ENCODE assay signal across 8 mouse cellular contexts in the genomic region with DNA sequence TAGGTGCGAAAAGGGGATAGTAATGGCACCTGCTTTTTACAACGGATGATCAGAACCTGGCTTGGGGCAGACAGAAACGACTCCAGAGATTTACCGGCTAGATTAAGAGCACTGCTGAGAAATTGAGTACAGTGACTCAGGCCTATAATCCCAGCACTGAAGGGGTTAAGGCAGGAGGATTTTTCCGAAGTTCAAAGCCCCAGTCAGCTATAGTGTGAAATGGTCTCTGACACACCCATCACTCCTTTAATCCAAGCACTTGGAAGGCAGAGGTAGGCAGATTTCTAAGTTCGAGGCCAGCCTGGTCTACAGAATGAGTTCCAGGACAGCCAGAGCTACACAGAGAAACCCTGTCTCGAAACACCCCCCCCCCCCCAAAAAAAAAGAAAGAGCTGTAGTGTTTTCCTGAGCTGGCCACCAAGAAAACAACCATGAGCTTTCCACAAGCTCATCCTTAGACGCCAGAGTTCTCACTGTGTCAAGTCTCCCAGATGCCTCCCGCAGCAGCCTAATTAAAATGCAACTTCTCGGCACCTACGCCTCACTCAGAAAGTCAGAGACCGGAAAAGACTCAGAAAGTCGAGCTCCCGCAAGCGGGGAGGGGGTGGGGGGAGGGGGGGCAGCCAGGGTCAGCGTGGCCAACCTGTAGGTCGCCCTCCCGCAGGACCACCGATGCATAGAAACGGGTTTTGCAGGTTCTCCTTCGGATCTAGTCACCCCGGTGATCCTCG. TPM values are rescaled to one million over a fixed set of nuclear protein-coding genes. Genes with fewer than 3 reads are reported as not detected.
A peak's percentile ranks its signal among the peaks of the same experiment; 100 is the strongest.
DNase-seq lines count a peak whose midpoint lies in the region; ATAC-seq and TF ChIP-seq lines count a peak whose summit lies in the region.

No protein-coding gene starts in this region.

- no peak for TF ChIP-seq RAD21 in MEL (IDR thresholded peaks at IDR 0.05; ENCODE audit: low read depth, low read length)

- no peak for TF ChIP-seq POLR2A in MEL (IDR thresholded peaks at IDR 0.05; ENCODE audit: control insufficient read depth in 1 of 2, insufficient read depth in 1 of 2, low read depth in 1 of 2, low read length in 2 of 2, poor library complexity in 1 of 2)

- no peak for TF ChIP-seq CTCF in MEL (IDR thresholded peaks at IDR 0.05 in 2 of 3, conservative IDR thresholded peaks at IDR 0.05 in 1 of 3; ENCODE audit: control insufficient read depth in 1 of 3, insufficient read depth in 1 of 3, low read depth in 2 of 3, low read length in 3 of 3, poor library complexity in 1 of 3, severe bottlenecking in 1 of 3)
- TF ChIP-seq CTCF in liver, embryonic 14.5 days (IDR thresholded peaks at IDR 0.05; ENCODE audit: low read depth), result no peak

- TF ChIP-seq EP300 in MEL (IDR thresholded peaks at IDR 0.05; ENCODE audit: low read depth in 1 of 2, low read length in 2 of 2), result no peak
- no peak for TF ChIP-seq EP300 in liver, embryonic 14.5 days (IDR thresholded peaks at IDR 0.05; ENCODE audit: low read depth)

- 17% methylated on average over 23 of the region's 23 CpGs for WGBS in heart, embryonic 16.5 days
- WGBS in forebrain, embryonic 12.5 days, result 19% methylated on average over 23 of the region's 23 CpGs
- 11% methylated on average over 23 of the region's 23 CpGs for WGBS in liver, embryonic 14.5 days (ENCODE audit: insufficient replicate concordance)

- H3K4me2 ChIP-seq in heart, embryonic 16.5 days (ENCODE audit: low read depth, low read length), result peak overlapping the region; percentile 84
- H3K4me2 ChIP-seq in forebrain, embryonic 12.5 days, result peak overlapping the region; percentile 91
- peak overlapping the region; percentile 75 for H3K4me2 ChIP-seq in liver, embryonic 14.5 days (ENCODE audit: low read depth)

- H3K79me2 ChIP-seq in MEL (ENCODE audit: control insufficient read depth, insufficient read depth, low read length, poor library complexity), result peaks cover 8% of the 10 kb centered on the region

- peak; percentile 14; the same call in 1 of the 2 replicates for ATAC-seq in heart, embryonic 16.5 days (replicated peaks; ENCODE audit: extremely low read depth, insufficient read depth, low FRiP score)
- peak; percentile 15; the same call in 1 of the 2 replicates for ATAC-seq in forebrain, embryonic 12.5 days (ENCODE audit: low FRiP score)
- peak; percentile 24; the same call in 1 of the 2 replicates for ATAC-seq in liver, embryonic 14.5 days (ENCODE audit: insufficient read depth)

- H3K9ac ChIP-seq in heart, embryonic 16.5 days (ENCODE audit: low read length), result peak overlapping the region; percentile 89
- H3K9ac ChIP-seq in MEL (ENCODE audit: control insufficient read depth, low read depth, low read length, poor library complexity, severe bottlenecking), result peak overlapping the region; percentile 92
- peak overlapping the region; percentile 62 for H3K9ac ChIP-seq in forebrain, embryonic 12.5 days
- H3K9ac ChIP-seq in liver, embryonic 14.5 days (replicated peaks), result peak overlapping the region; percentile 62

- peaks cover 4% of the 10 kb centered on the region; the same call in 1 of the 2 replicates for H3K4me1 ChIP-seq in heart, embryonic 16.5 days (ENCODE audit: control insufficient read depth, insufficient read depth, low read length)
- peaks cover 12 to 35% of the 10 kb centered on the region in 2 experiments for H3K4me1 ChIP-seq in MEL (ENCODE audit: control insufficient read depth in 1 of 2, insufficient read depth in 2 of 2, low read length in 2 of 2)
- peaks cover 9% of the 10 kb centered on the region for H3K4me1 ChIP-seq in forebrain, embryonic 12.5 days
- H3K4me1 ChIP-seq in liver, embryonic 14.5 days (replicated peaks; ENCODE audit: control insufficient read depth in 2 of 2, insufficient read depth in 2 of 2, low read length in 1 of 2), result peaks cover 0 to 15% of the 10 kb centered on the region in 2 experiments; a peak in 3 of 4 replicates

- peaks cover 7% of the 10 kb centered on the region for H3K36me3 ChIP-seq in heart, embryonic 16.5 days (ENCODE audit: control insufficient read depth, insufficient read depth)
- H3K36me3 ChIP-seq in MEL (ENCODE audit: control insufficient read depth in 1 of 2, insufficient read depth in 2 of 2, low read length in 2 of 2), result peaks cover 0 to 25% of the 10 kb centered on the region in 2 experiments; a peak in 2 of 4 replicates
- H3K36me3 ChIP-seq in forebrain, embryonic 12.5 days (replicated peaks), result no peaks in the 10 kb centered on the region
- H3K36me3 ChIP-seq in liver, embryonic 14.5 days (replicated peaks; ENCODE audit: control insufficient read depth, insufficient read depth, low read depth), result no peaks in the 10 kb centered on the region
- peaks cover 7% of the 10 kb centered on the region for H3K36me3 ChIP-seq in splenic B cell, adult 2 months (ENCODE audit: control insufficient read depth, insufficient read depth, low read length, poor library complexity, severe bottlenecking)

- H3K27ac ChIP-seq in heart, embryonic 16.5 days (ENCODE audit: low read length), result peak overlapping the region; percentile 79
- peak overlapping the region; percentile 79 for H3K27ac ChIP-seq in MEL (ENCODE audit: control insufficient read depth, low read depth, low read length)
- H3K27ac ChIP-seq in forebrain, embryonic 12.5 days, result no peak overlapping the region
- H3K27ac ChIP-seq in liver, embryonic 14.5 days, result peak overlapping the region; percentile 50; the same call in 1 of the 2 replicates

- H3K27me3 ChIP-seq in heart, embryonic 16.5 days (ENCODE audit: control insufficient read depth, insufficient read depth, low read length), result no peaks in the 10 kb centered on the region
- no peaks in the 10 kb centered on the region for H3K27me3 ChIP-seq in MEL (ENCODE audit: control insufficient read depth in 1 of 2, insufficient read depth in 2 of 2, low read length in 2 of 2)
- H3K27me3 ChIP-seq in forebrain, embryonic 12.5 days, result no peaks in the 10 kb centered on the region
- H3K27me3 ChIP-seq in liver, embryonic 14.5 days (ENCODE audit: control insufficient read depth, insufficient read depth, low read length), result no peaks in the 10 kb centered on the region
- H3K27me3 ChIP-seq in splenic B cell, adult 2 months (ENCODE audit: control insufficient read depth, insufficient read depth, low read length, poor library complexity, severe bottlenecking), result no peaks in the 10 kb centered on the region

- DNase-seq in heart, adult 8-10 months (ENCODE audit: low spot score), result no peak
- peak; percentile 77 for DNase-seq in MEL (ENCODE audit: low read depth, low spot score)
- no peak for DNase-seq in liver, embryonic 14.5 days (ENCODE audit: low read depth in 3 of 3, low spot score in 3 of 3)
- DNase-seq in splenic B cell, adult 2 months (ENCODE audit: low read depth, low spot score), result peak; percentile 46
- no peak for DNase-seq in urinary bladder, postnatal 14 days (ENCODE audit: low spot score)
- no peak for DNase-seq in adrenal gland, postnatal 10 days

- H3K9me3 ChIP-seq in heart, embryonic 16.5 days (replicated peaks; ENCODE audit: control insufficient read depth, low read length), result no peaks in the 10 kb centered on the region
- no peaks in the 10 kb centered on the region for H3K9me3 ChIP-seq in MEL (replicated peaks; ENCODE audit: insufficient read depth, low read length)
- no peaks in the 10 kb centered on the region for H3K9me3 ChIP-seq in forebrain, embryonic 12.5 days
- H3K9me3 ChIP-seq in liver, embryonic 14.5 days (ENCODE audit: control insufficient read depth, low read length), result no peaks in the 10 kb centered on the region

- H3K4me3 ChIP-seq in heart, embryonic 16.5 days (ENCODE audit: low read length), result peak overlapping the region; percentile 70
- peak overlapping the region; percentile 85 to 90 for H3K4me3 ChIP-seq in MEL (ENCODE audit: control insufficient read depth in 1 of 2, insufficient read depth in 1 of 2, low read depth in 2 of 2, low read length in 2 of 2)
- peak overlapping the region; percentile 47 for H3K4me3 ChIP-seq in forebrain, embryonic 12.5 days (replicated peaks)
- H3K4me3 ChIP-seq in liver, embryonic 14.5 days (ENCODE audit: insufficient read depth in 1 of 2, low read depth in 2 of 2, low read length in 2 of 2), result peak overlapping the region; percentile 57 to 73

TF ChIP-seq in MEL, 35 proteins besides CTCF, POLR2A, EP300 and RAD21:
- TF ChIP-seq GATA1 (IDR thresholded peaks at IDR 0.05; ENCODE audit: low read depth, low read length) (peak; percentile 53; the same call in 1 of the 2 replicates), TAL1 (IDR thresholded peaks at IDR 0.05; ENCODE audit: low read length) (no peak), MAZ (IDR thresholded peaks at IDR 0.05; ENCODE audit: low read depth, low read length) (0 out of 2 replicates have a peak, but pooled peaks have one; percentile 5)
TF ChIP-seq in MEL: peak in this region for 2.

RNA-seq across cellular contexts. Expression of a gene that starts 0.8 kb away (rescaled TPM):
- polyA plus RNA-seq in heart, embryonic 16.5 days (2015; fragmentation: Nextera tagmentation; extraction: Ambion mirVana), result 7.3 and 10.0 TPM in 2 replicates
- total RNA-seq in heart, adult 8-10 months (2022), result 10 to 100 TPM in 3 of 4 experiments, 1 to 10 TPM in 1; 8.0 to 11.3 (median 10.9) TPM
- total RNA-seq in MEL (2012; rRNA removed), result 11.6 and 15.9 TPM in 2 replicates
- 10 to 100 TPM in 1 of 2 experiments, not detected in 1; 26.5 TPM for polyA plus RNA-seq in MEL (2012; ENCODE audit: insufficient read depth in 1 of 2, insufficient read length in 2 of 2, low read depth in 1 of 2, low replicate concordance in 2 of 2, missing spikeins in 1 of 2)
- polyA plus RNA-seq in forebrain, embryonic 12.5 days (2016; fragmentation: Nextera tagmentation; extraction: Ambion mirVana), result 1.9 and 3.7 TPM in 2 replicates
- polyA plus RNA-seq in liver, embryonic 14.5 days (2012; rRNA removed), result 3.6 and 4.7 TPM in 2 replicates
- polyA plus RNA-seq in liver, embryonic 14.5 days (2014; fragmentation: Nextera tagmentation; extraction: Ambion mirVana), result 4.7 and 6.1 TPM in 2 replicates
- 10 to 100 TPM; 22.2 to 22.7 TPM for total RNA-seq in adrenal gland, postnatal 10 days (2021)

RNA-seq across cellular contexts. Expression of a gene that starts 35.3 kb away (rescaled TPM):
- 27.9 and 29.7 TPM in 2 replicates for polyA plus RNA-seq in heart, embryonic 16.5 days (2015; fragmentation: Nextera tagmentation; extraction: Ambion mirVana)
- total RNA-seq in heart, adult 8-10 months (2022), result 10 to 100 TPM; 22.5 to 26.4 (median 25.4) TPM
- total RNA-seq in MEL (2012; rRNA removed), result 29.6 TPM in 2 replicates
- polyA plus RNA-seq in MEL (2012; ENCODE audit: insufficient read depth in 1 of 2, insufficient read length in 2 of 2, low read depth in 1 of 2, low replicate concordance in 2 of 2, missing spikeins in 1 of 2), result 10 to 100 TPM in 1 of 2 experiments, not detected in 1; 33.0 TPM
- 45.7 and 48.9 TPM in 2 replicates for polyA plus RNA-seq in forebrain, embryonic 12.5 days (2016; fragmentation: Nextera tagmentation; extraction: Ambion mirVana)
- polyA plus RNA-seq in liver, embryonic 14.5 days (2012; rRNA removed), result 7.0 and 9.4 TPM in 2 replicates
- 13.1 and 14.1 TPM in 2 replicates for polyA plus RNA-seq in liver, embryonic 14.5 days (2014; fragmentation: Nextera tagmentation; extraction: Ambion mirVana)
- total RNA-seq in adrenal gland, postnatal 10 days (2021), result 10 to 100 TPM; 39.4 to 46.3 TPM

Comparison
In these comparisons a context has a peak if more than half of its experiments do, and no peak if none do; other contexts are left out.
1. DNase-seq: peak in MEL (single experiment) and splenic B cell, adult 2 months (single experiment); none in heart, adult 8-10 months (single experiment), liver, embryonic 14.5 days (0 of 3), urinary bladder, postnatal 14 days (single experiment) and adrenal gland, postnatal 10 days (single experiment).
2. Peak in every context shown above with its lines, with median percentiles within 50 percentile points of each other: ATAC-seq, H3K4me2 ChIP-seq, H3K4me3 ChIP-seq and H3K9ac ChIP-seq.